Mouse (Mus musculus) MEL (cell line): ENCODE data around the gene Atxn3. TPM values are rescaled to one million over a fixed set of nuclear protein-coding genes. Genes with fewer than 3 reads are reported as not detected.

Experiments used
- DNase-seq: peaks from one replicate; pipeline ENCODE4 v3.0.0; 2011; ENCODE audit warnings: low read depth, low spot score
- H3K27ac ChIP-seq: 2 replicates; pipeline ENCODE4 v1.5.1; 2012; ENCODE audit warnings: low read depth, mild to moderate bottlenecking, control low read depth, low read length, moderate library complexity; ENCODE audit not compliant: control insufficient read depth
- H3K27me3 ChIP-seq, 2 experiments: fragments of 150-350 bp in 1 of 2; sonication (generic) in 1 of 2; 2 replicates each; pipeline ENCODE4 v1.6.1; 2012; ENCODE audit warnings: low read length in 2 of 2, mild to moderate bottlenecking in 2 of 2, improper control_type of control experiment in 1 of 2, moderate library complexity in 1 of 2; ENCODE audit not compliant: insufficient read depth in 2 of 2, control insufficient read depth in 1 of 2
- H3K36me3 ChIP-seq, 2 experiments: 2 replicates each; pipeline ENCODE4 v1.6.1; 2012 to 2014; ENCODE audit warnings: low read length in 2 of 2, improper control_type of control experiment in 1 of 2, inconsistent platforms in 1 of 2, mild to moderate bottlenecking in 1 of 2; ENCODE audit not compliant: insufficient read depth in 2 of 2, control insufficient read depth in 1 of 2
- H3K4me1 ChIP-seq, 2 experiments: fragments of 150-350 bp in 1 of 2; sonication (generic) in 1 of 2; 2 replicates each; pipeline ENCODE4 v1.6.1; 2012; ENCODE audit warnings: low read length in 2 of 2, improper control_type of control experiment in 1 of 2, mild to moderate bottlenecking in 1 of 2; ENCODE audit not compliant: insufficient read depth in 2 of 2, control insufficient read depth in 1 of 2
- H3K4me3 ChIP-seq, 2 experiments: fragments of 150-350 bp in 1 of 2; sonication (generic) in 1 of 2; 2 replicates each; pipeline ENCODE4 v1.5.1; 2012; ENCODE audit warnings: low read depth in 2 of 2, low read length in 2 of 2, mild to moderate bottlenecking in 2 of 2, moderate library complexity in 2 of 2, control low read depth in 1 of 2, improper control_type of control experiment in 1 of 2; ENCODE audit not compliant: control insufficient read depth in 1 of 2, insufficient read depth in 1 of 2
- H3K79me2 ChIP-seq: 2 replicates; pipeline ENCODE4 v1.6.1; 2012; ENCODE audit warnings: mild to moderate bottlenecking, low read length, moderate library complexity; ENCODE audit not compliant: control insufficient read depth, poor library complexity, insufficient read depth
- H3K9ac ChIP-seq: 2 replicates; pipeline ENCODE4 v1.6.1; 2012; ENCODE audit warnings: low read depth, mild to moderate bottlenecking, control low read depth, low read length, moderate library complexity; ENCODE audit not compliant: control insufficient read depth, poor library complexity, severe bottlenecking
- H3K9me3 ChIP-seq: fragments of 150-350 bp; sonication (generic); replicated peaks from 2 replicates; pipeline ENCODE4 v1.6.1; 2012; ENCODE audit warnings: mild to moderate bottlenecking, low read length, improper control_type of control experiment, moderate library complexity; ENCODE audit not compliant: insufficient read depth
- CHD1 ChIP-seq: IDR thresholded peaks from 2 replicates; pipeline ENCODE4 v1.6.1; 2012; ENCODE audit warnings: low read depth, mild to moderate bottlenecking, inconsistent platforms, low read length, improper control_type of control experiment
- CTCF ChIP-seq, 3 experiments: IDR thresholded peaks in 2 of 3; conservative IDR thresholded peaks in 1 of 3; 2 replicates each; pipeline ENCODE4 v1.5.1; 2011 to 2012; ENCODE audit warnings: low read length in 3 of 3, low read depth in 2 of 3, mild to moderate bottlenecking in 2 of 3, improper control_type of control experiment in 1 of 3, inconsistent platforms in 1 of 3, mixed read lengths in 1 of 3, moderate library complexity in 1 of 3; ENCODE audit not compliant: control insufficient read depth in 1 of 3, insufficient read depth in 1 of 3, poor library complexity in 1 of 3, severe bottlenecking in 1 of 3
- E2F4 ChIP-seq: IDR thresholded peaks from 2 replicates; pipeline ENCODE4 v1.6.1; 2011; ENCODE audit warnings: low read depth, low read length, improper control_type of control experiment, borderline replicate concordance
- EP300 ChIP-seq, 2 experiments: IDR thresholded peaks; 2 replicates each; pipeline ENCODE4 v1.6.1; 2011; ENCODE audit warnings: improper control_type of control experiment in 2 of 2, low read length in 2 of 2, low read depth in 1 of 2, mild to moderate bottlenecking in 1 of 2
- GATA1 ChIP-seq: IDR thresholded peaks from 2 replicates; pipeline ENCODE4 v1.6.1; 2011; ENCODE audit warnings: low read depth, low read length, improper control_type of control experiment
- HCFC1 ChIP-seq: IDR thresholded peaks from 2 replicates; pipeline ENCODE4 v1.6.1; 2012; ENCODE audit warnings: low read depth, mild to moderate bottlenecking, inconsistent platforms, low read length, improper control_type of control experiment, moderate library complexity
- JUND ChIP-seq: IDR thresholded peaks from 2 replicates; pipeline ENCODE4 v1.6.1; 2011; ENCODE audit warnings: low read depth, mild to moderate bottlenecking, improper control_type of control experiment, low read length
- MAFK ChIP-seq: IDR thresholded peaks from 2 replicates; pipeline ENCODE4 v1.6.1; 2011; ENCODE audit warnings: low read depth, mild to moderate bottlenecking, low read length, improper control_type of control experiment, borderline replicate concordance
- MAZ ChIP-seq: IDR thresholded peaks from 2 replicates; pipeline ENCODE4 v1.6.1; 2012; ENCODE audit warnings: low read depth, mild to moderate bottlenecking, inconsistent platforms, low read length, improper control_type of control experiment
- MEF2A ChIP-seq: IDR thresholded peaks from 2 replicates; pipeline ENCODE4 v1.6.1; 2014; ENCODE audit warnings: low read depth, mild to moderate bottlenecking, inconsistent platforms, low read length, improper control_type of control experiment; ENCODE audit not compliant: poor library complexity, insufficient replicate concordance, severe bottlenecking; ENCODE audit errors: extremely low read depth
- MXI1 ChIP-seq: IDR thresholded peaks from 2 replicates; pipeline ENCODE4 v1.6.1; 2011; ENCODE audit warnings: mild to moderate bottlenecking, low read depth, low read length, improper control_type of control experiment
- MYB ChIP-seq: IDR thresholded peaks from 2 replicates; pipeline ENCODE4 v1.6.1; 2011; ENCODE audit warnings: mild to moderate bottlenecking, low read depth, low read length, improper control_type of control experiment
- MYC ChIP-seq: IDR thresholded peaks from 2 replicates; pipeline ENCODE4 v1.6.1; 2011; ENCODE audit warnings: low read depth, mild to moderate bottlenecking, low read length, improper control_type of control experiment, moderate library complexity
- NRF1 ChIP-seq: IDR thresholded peaks from 2 replicates; pipeline ENCODE4 v1.6.1; 2014; ENCODE audit warnings: low read depth, mild to moderate bottlenecking, inconsistent platforms, low read length, improper control_type of control experiment, moderate library complexity; ENCODE audit not compliant: poor library complexity, insufficient read depth, severe bottlenecking
- POLR2A ChIP-seq, 2 experiments: IDR thresholded peaks; 2 replicates each; pipeline ENCODE4 v1.6.1; 2011 to 2012; ENCODE audit warnings: low read length in 2 of 2, mild to moderate bottlenecking in 2 of 2, control low read depth in 1 of 2, improper control_type of control experiment in 1 of 2, low read depth in 1 of 2, moderate library complexity in 1 of 2; ENCODE audit not compliant: control insufficient read depth in 1 of 2, insufficient read depth in 1 of 2, poor library complexity in 1 of 2
- POLR2AphosphoS2 ChIP-seq: IDR thresholded peaks from 2 replicates; pipeline ENCODE4 v1.6.1; 2011; ENCODE audit warnings: low read length, improper control_type of control experiment
- RAD21 ChIP-seq: IDR thresholded peaks from 2 replicates; pipeline ENCODE4 v1.6.1; 2011; ENCODE audit warnings: mild to moderate bottlenecking, low read depth, low read length, improper control_type of control experiment
- RCOR1 ChIP-seq: IDR thresholded peaks from 2 replicates; pipeline ENCODE4 v1.6.1; 2012; ENCODE audit warnings: low read depth, mild to moderate bottlenecking, inconsistent platforms, low read length, improper control_type of control experiment
- USF1 ChIP-seq: IDR thresholded peaks from 2 replicates; pipeline ENCODE4 v1.6.1; 2014; ENCODE audit warnings: low read depth, mild to moderate bottlenecking, inconsistent platforms, low read length, improper control_type of control experiment, moderate library complexity
- USF2 ChIP-seq, 2 experiments: IDR thresholded peaks; 2 replicates each; pipeline ENCODE4 v1.6.1; 2011 to 2012; ENCODE audit warnings: improper control_type of control experiment in 2 of 2, low read length in 2 of 2, borderline replicate concordance in 1 of 2, inconsistent platforms in 1 of 2, low read depth in 1 of 2, mild to moderate bottlenecking in 1 of 2; ENCODE audit not compliant: insufficient read depth in 1 of 2
- ZMIZ1 ChIP-seq: IDR thresholded peaks from 2 replicates; pipeline ENCODE4 v1.6.1; 2012; ENCODE audit warnings: low read depth, mild to moderate bottlenecking, inconsistent platforms, low read length, improper control_type of control experiment, moderate library complexity
- ZNF384 ChIP-seq: IDR thresholded peaks from 2 replicates; pipeline ENCODE4 v1.6.1; 2012; ENCODE audit warnings: low read depth, mild to moderate bottlenecking, inconsistent platforms, low read length, improper control_type of control experiment
- polyA plus RNA-seq, 2 experiments: library from polyadenylated mRNA; stranded (reverse) in 1 of 2; unstranded in 1 of 2; fragments of >175 nt in 1 of 2; fragments of >200 nt in 1 of 2; gene quantifications; 2 replicates each; pipeline versions ENCODE4 v1.2.1 to v1.2.4; 2012; ENCODE audit warnings: low replicate concordance in 2 of 2, low read depth in 1 of 2; ENCODE audit not compliant: insufficient read length in 2 of 2, insufficient read depth in 1 of 2, missing spikeins in 1 of 2
- total RNA-seq: library from RNA; depleted of rRNA; stranded (reverse); fragments of 300-350 nt; gene quantifications from 2 replicates; pipeline ENCODE4 v1.2.3, GENCODE M21; 2012

Atxn3 gene
- total and polyA plus RNA-seq, 3 experiments = 21.8 to 400 (median 27.8) TPM

DNA sequence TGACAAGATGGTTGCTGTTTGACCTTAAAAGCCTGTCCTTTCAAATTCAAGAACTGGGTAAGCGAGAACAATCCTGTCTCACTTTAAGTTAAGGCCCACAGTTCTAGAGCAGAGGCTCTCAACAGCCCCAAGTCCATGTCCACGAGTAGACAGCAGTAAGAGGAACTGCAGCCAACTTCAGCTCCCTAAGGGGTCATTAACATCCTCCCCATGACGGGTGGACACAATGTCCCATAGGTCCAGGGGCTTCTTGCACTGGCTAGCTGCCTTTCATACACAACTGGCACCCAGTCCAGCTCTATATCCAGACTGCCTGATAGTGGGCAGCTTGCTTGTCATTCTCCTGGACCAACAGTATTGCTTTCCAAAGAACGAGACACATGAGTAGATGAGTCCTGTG, 9.2 kb downstream of the Atxn3 start (continued):
- no peak for TF ChIP-seq CTCF (IDR thresholded peaks at IDR 0.05 in 2 of 3, conservative IDR thresholded peaks at IDR 0.05 in 1 of 3; ENCODE audit: control insufficient read depth in 1 of 3, insufficient read depth in 1 of 3, low read depth in 2 of 3, low read length in 3 of 3, poor library complexity in 1 of 3, severe bottlenecking in 1 of 3)
- TF ChIP-seq MYB = no peak
- TF ChIP-seq MYC = no peak

DNA sequence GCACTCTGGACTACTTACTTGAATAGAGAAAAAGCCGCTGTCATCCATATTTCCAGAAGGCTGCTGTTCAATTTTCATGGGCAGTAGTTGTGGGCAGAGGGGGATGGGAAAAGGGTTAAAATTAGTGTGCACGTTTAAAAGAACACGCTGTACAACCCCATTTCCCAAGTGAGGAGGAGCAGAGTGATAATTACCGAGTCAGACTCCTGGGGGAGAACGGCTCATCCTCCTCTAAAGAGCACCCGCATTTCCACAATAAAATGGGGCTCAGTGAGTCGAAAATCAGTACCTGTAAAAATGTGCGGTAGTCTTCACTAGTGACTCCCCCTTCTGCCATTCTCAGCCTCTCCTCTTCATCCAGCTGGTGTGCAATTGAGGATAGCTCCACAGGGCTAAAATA, 10.1 kb downstream of the Atxn3 start:
- Histone ChIP-seq H3K27ac (no peak overlapping the region), H3K79me2 (peaks cover 19% of the 10 kb centered on the region), H3K9me3 (no peaks in the 10 kb centered on the region), H3K4me3 (no peak overlapping the region), H3K36me3 (peaks cover 0 to 11% of the 10 kb centered on the region in 2 experiments; a peak in 2 of 4 replicates), H3K9ac (no peak overlapping the region), H3K27me3 (no peaks in the 10 kb centered on the region), H3K4me1 (no peaks in the 10 kb centered on the region)
- no peak for DNase-seq
- TF ChIP-seq CTCF (IDR thresholded peaks at IDR 0.05 in 2 of 3, conservative IDR thresholded peaks at IDR 0.05 in 1 of 3; ENCODE audit: control insufficient read depth in 1 of 3, insufficient read depth in 1 of 3, low read depth in 2 of 3, low read length in 3 of 3, poor library complexity in 1 of 3, severe bottlenecking in 1 of 3) (no peak), EP300 (IDR thresholded peaks at IDR 0.05; ENCODE audit: low read depth in 1 of 2, low read length in 2 of 2) (no peak), HCFC1 (no peak), MEF2A (no peak), E2F4 (no peak), USF1 (no peak), JUND (no peak), RCOR1 (no peak), MAFK (no peak), ZNF384 (no peak), USF2 (IDR thresholded peaks at IDR 0.05; ENCODE audit: borderline replicate concordance in 1 of 2, insufficient read depth in 1 of 2, low read depth in 1 of 2, low read length in 2 of 2) (no peak), MXI1 (no peak), ZMIZ1 (no peak), POLR2A (IDR thresholded peaks at IDR 0.05; ENCODE audit: control insufficient read depth in 1 of 2, insufficient read depth in 1 of 2, low read depth in 1 of 2, low read length in 2 of 2, poor library complexity in 1 of 2) (no peak), CHD1 (no peak), MAZ (no peak), RAD21 (no peak), GATA1 (no peak), NRF1 (no peak), POLR2AphosphoS2 (no peak)
